18 mouse cellular contexts compared by ENCODE assay signal in genomic region chr3:102157652-102158051, GRCm38 (mm10).
"Had no signal": no experiment of that assay in that cellular context is flagged by ENCODE, and none has a peak within 500 bp of the region (broad histone marks: within the 10 kb centered on the region; RNA-seq: fewer than 3 reads in every experiment).

No protein-coding gene starts in this region.

- ATAC-seq: intestine, postnatal 0 days; midbrain, embryonic 15.5 days had no signal

- H3K4me2 ChIP-seq: limb, embryonic 13.5 days; lung, embryonic 15.5 days; midbrain, embryonic 12.5 days; midbrain, embryonic 15.5 days; neural tube, embryonic 12.5 days; neural tube, embryonic 15.5 days had no signal

- H3K9me3 ChIP-seq: limb, embryonic 13.5 days; lung, embryonic 15.5 days; midbrain, embryonic 12.5 days; midbrain, embryonic 15.5 days; neural tube, embryonic 12.5 days; neural tube, embryonic 15.5 days had no signal

- H3K4me3 ChIP-seq: limb, embryonic 13.5 days; lung, embryonic 15.5 days; midbrain, embryonic 12.5 days; midbrain, embryonic 15.5 days; neural tube, embryonic 12.5 days; neural tube, embryonic 15.5 days had no signal

- H3K9ac ChIP-seq: limb, embryonic 13.5 days; lung, embryonic 15.5 days; midbrain, embryonic 12.5 days; midbrain, embryonic 15.5 days; neural tube, embryonic 12.5 days; neural tube, embryonic 15.5 days had no signal

- H3K27me3 ChIP-seq: limb, embryonic 13.5 days; lung, embryonic 15.5 days; midbrain, embryonic 15.5 days; neural tube, embryonic 12.5 days; neural tube, embryonic 15.5 days had no signal

- DNase-seq: kidney, adult 2 months; kidney, postnatal 10 days; kidney, postnatal 36 days; left cerebral cortex, postnatal 4 days; lung, postnatal 14 days; lung, postnatal 4 days; right cerebral cortex, adult 18-20 months; right cerebral cortex, postnatal 14 days; right cerebral cortex, postnatal 4 days; spleen, adult 18-20 months; thymus, postnatal 25 days had no signal

- H3K27ac ChIP-seq: limb, embryonic 13.5 days; lung, embryonic 15.5 days; midbrain, embryonic 12.5 days; midbrain, embryonic 15.5 days; neural tube, embryonic 12.5 days; neural tube, embryonic 15.5 days had no signal

- H3K36me3 ChIP-seq: midbrain, embryonic 12.5 days; midbrain, embryonic 15.5 days had no signal

- H3K4me1 ChIP-seq: neural tube, embryonic 12.5 days had no signal
